Mouse (Mus musculus): Measurements from ENCODE around the gene Psmb2.

Gene Psmb2

DNA sequence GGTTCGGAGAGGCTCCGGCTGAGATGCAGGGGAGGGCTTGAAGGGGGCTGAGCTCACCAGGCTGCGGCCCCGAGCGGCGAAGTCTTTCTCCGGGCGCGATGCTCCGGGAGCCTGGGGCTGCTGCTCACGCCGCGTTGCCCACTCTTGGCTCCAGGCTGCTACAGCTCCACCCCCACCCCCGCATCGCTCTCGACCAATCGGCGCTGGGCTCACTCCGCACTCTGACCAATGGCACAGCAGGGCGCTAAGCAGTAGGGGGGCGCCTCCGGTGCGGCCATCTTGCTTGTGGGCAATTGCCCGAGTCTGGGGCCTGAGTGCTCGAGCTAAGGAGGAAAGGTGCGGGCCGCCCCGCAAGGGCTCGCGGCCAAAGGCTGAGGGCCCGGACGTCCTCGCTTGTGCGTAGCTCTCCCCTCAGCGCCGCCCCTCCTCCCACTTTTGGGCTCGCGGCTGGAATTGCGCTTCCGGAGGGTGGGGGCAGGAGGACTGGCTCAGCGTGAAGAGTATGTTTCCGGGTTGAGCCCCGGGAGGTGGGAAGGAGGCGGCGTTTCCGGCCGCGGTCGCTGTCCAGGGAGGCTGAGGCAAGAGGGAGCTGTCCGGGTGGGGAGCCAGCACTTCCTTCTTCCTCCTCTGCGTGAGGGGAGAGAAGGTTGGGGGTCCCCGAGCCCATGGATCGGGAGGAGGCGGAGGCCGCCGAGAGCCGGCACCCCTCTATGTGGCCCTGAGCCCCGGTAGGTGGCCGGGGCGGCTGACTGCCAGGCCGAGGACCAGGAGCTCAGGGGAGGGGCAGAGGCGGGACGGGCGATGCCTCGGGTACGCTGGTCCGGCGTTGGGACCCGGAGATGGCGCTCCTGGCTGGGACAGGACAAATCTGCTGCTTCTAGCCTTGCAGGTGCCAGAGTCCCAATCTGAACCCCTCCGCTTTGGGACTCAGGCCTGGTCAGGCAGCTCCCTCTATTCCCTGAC, 76.1 kb downstream of the Psmb2 start, which contains the start of the genes Ncdn and AU040320:
Ncdn (minus strand) TSS at position 171 of the 963 bp plus-strand sequence.
AU040320 (plus strand) TSS at position 277 of the 963 bp plus-strand sequence.
- DNase-seq: peak; percentile 97 to 99

DNA sequence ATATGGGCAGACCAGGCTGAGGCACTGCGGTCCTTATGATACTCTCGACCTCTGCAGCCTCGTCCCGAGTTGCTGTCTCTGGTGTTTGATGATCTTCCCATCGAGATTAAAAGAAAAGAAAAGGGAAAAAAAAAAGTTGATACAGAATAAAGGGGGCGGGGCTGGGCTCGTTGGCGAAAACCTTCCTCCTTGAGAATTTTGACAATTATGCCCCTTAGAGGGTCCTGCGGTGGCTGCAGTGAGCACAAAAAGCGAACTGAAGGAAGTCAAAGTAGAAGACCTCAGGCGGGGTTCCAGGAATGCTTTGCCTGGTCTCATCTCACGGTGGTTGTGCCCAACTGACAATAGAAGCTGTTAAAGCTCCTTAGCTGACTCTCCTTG, 76.8 kb downstream of the Psmb2 start:
- DNase-seq: no peak

DNA sequence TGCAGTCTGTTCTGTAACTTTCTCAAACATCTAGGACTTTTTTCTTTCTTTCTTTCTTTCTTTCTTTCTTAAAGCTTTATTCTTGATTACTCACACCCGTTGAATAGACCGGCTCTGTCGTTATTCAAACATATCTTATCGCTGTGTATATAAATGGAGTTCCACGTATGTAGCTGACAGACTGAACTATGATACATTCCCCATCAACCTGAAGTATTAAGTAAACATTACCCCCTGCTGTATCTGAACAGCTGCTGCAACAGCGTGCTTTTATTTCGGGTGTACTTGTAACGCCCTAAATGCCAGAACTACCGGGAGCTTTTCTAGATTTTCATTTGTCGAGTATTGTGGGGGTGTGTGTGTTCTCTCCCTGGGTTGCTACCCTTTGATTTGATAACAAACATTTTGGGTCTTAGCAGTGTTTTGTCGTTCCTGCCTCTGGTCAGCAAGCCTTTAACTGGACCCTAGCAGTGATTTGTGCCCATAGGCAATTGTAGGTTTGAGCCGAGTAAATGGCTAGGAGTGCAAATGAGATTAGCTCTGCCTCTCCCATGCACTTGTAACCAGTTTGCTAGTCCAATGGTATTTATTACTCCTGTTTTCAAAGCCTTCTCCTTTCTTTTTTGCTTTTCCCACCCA, 77.4 kb downstream of the Psmb2 start:
- no peak for DNase-seq

DNA sequence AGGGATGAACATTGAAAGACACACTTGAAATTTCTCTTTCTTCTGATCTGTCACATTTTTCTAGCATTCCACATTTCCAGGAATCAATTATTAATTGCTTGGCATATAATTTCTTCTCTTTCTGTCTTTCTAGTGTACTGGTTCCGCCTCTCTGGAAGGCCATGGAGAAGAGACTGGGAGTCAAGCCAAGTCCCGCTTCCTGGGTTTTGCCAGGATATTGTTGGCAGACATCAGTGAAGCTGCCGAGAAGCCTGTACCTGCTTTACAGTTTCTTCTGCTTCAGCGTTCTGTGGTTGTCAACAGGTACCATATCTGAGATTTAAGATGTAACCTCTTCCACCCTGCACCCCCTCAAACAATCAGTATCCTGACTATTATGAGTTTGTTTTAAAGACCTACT, 79.3 kb downstream of the Psmb2 start:
- DNase-seq: peak; percentile 77 to 80

DNA sequence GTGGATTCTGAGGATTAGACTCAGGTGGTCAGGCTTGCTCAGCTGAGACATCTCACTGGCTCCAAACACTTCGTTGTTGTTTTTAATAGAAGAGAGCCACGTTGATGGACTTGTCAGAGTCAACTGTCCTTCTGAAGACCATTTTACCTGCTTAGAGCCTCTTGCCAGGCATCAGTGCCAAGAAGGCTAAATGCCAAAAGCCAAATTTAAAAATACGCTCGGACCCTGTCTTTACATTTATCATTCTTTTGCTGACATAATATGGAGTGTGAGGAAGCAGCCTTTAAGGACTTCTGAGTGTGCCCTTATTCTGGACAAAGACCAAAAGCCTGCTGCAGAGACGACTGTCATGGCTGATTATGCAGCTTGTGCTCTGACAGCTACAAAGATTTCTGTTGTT, 80.9 kb downstream of the Psmb2 start:
- DNase-seq: no peak
